Mouse (Mus musculus): ENCODE results near the gene Abcc3. TPM values are rescaled to one million over a fixed set of nuclear protein-coding genes. Genes with fewer than 3 reads are reported as not detected.

Gene Abcc3
- polyA plus RNA-seq, 1 experiment, result 7.4 TPM

- WGBS, result 83% methylated on average over 14 of the region's 14 CpGs
- no peak for TF ChIP-seq POLR2A (IDR thresholded peaks at IDR 0.05; ENCODE audit: borderline replicate concordance, control insufficient read depth, low read depth, low read length)
- no peak for TF ChIP-seq CTCF (IDR thresholded peaks at IDR 0.05; ENCODE audit: control insufficient read depth, insufficient read depth, low read length)
- H3K4me3 ChIP-seq (replicated peaks; ENCODE audit: control insufficient read depth, low read depth, low read length), result no peak overlapping the region
- H3K27ac ChIP-seq (ENCODE audit: control insufficient read depth, insufficient read depth, low read depth, low read length, poor library complexity), result no peak overlapping the region
- H3K4me1 ChIP-seq (ENCODE audit: control insufficient read depth, insufficient read depth, low read length), result no peaks in the 10 kb centered on the region
Measured at GRCm38 (mm10) chr11:94361166-94361870, 31.5 kb downstream of the Abcc3 start.

GRCm38 (mm10) chr11:94359168-94359567 lies 33.6 kb downstream of the Abcc3 start:
- no peak overlapping the region for H3K27ac ChIP-seq (ENCODE audit: control insufficient read depth, insufficient read depth, low read depth, low read length, poor library complexity)
- H3K4me3 ChIP-seq (replicated peaks; ENCODE audit: control insufficient read depth, low read depth, low read length), result no peak overlapping the region
- H3K4me1 ChIP-seq (ENCODE audit: control insufficient read depth, insufficient read depth, low read length), result no peaks in the 10 kb centered on the region
- 89% methylated on average over 12 of the region's 12 CpGs for WGBS
- TF ChIP-seq CTCF (IDR thresholded peaks at IDR 0.05; ENCODE audit: control insufficient read depth, insufficient read depth, low read length), result no peak
- TF ChIP-seq POLR2A (IDR thresholded peaks at IDR 0.05; ENCODE audit: borderline replicate concordance, control insufficient read depth, low read depth, low read length), result no peak

- Histone ChIP-seq H3K27ac (ENCODE audit: control insufficient read depth, insufficient read depth, low read depth, low read length, poor library complexity) (no peak overlapping the region), H3K4me3 (replicated peaks; ENCODE audit: control insufficient read depth, low read depth, low read length) (no peak overlapping the region), H3K4me1 (ENCODE audit: control insufficient read depth, insufficient read depth, low read length) (no peaks in the 10 kb centered on the region; the same call in 1 of the 2 replicates)
- WGBS, result 83% methylated on average over 9 of the region's 9 CpGs
- TF ChIP-seq CTCF (IDR thresholded peaks at IDR 0.05; ENCODE audit: control insufficient read depth, insufficient read depth, low read length) (no peak), POLR2A (IDR thresholded peaks at IDR 0.05; ENCODE audit: borderline replicate concordance, control insufficient read depth, low read depth, low read length) (no peak)
Measured at GRCm38 (mm10) chr11:94355521-94356217, 37.1 kb downstream of the Abcc3 start.

GRCm38 (mm10) chr11:94351094-94351493 lies 41.7 kb downstream of the Abcc3 start:
- H3K4me3 ChIP-seq (replicated peaks; ENCODE audit: control insufficient read depth, low read depth, low read length), result no peak overlapping the region
- peak overlapping the region; percentile 54 for H3K27ac ChIP-seq (ENCODE audit: control insufficient read depth, insufficient read depth, low read depth, low read length, poor library complexity)
- H3K4me1 ChIP-seq (ENCODE audit: control insufficient read depth, insufficient read depth, low read length), result no peaks in the 10 kb centered on the region; the same call in 1 of the 2 replicates
- TF ChIP-seq POLR2A (IDR thresholded peaks at IDR 0.05; ENCODE audit: borderline replicate concordance, control insufficient read depth, low read depth, low read length), result no peak
- no peak for TF ChIP-seq CTCF (IDR thresholded peaks at IDR 0.05; ENCODE audit: control insufficient read depth, insufficient read depth, low read length)
- 40% methylated on average over 3 of the region's 3 CpGs for WGBS

- 52% methylated on average over 1 of the region's 1 CpGs for WGBS
- Histone ChIP-seq H3K4me1 (ENCODE audit: control insufficient read depth, insufficient read depth, low read length) (no peaks in the 10 kb centered on the region; the same call in 1 of the 2 replicates), H3K4me3 (replicated peaks; ENCODE audit: control insufficient read depth, low read depth, low read length) (no peak overlapping the region), H3K27ac (ENCODE audit: control insufficient read depth, insufficient read depth, low read depth, low read length, poor library complexity) (no peak overlapping the region)
- no peak for TF ChIP-seq POLR2A (IDR thresholded peaks at IDR 0.05; ENCODE audit: borderline replicate concordance, control insufficient read depth, low read depth, low read length)
- TF ChIP-seq CTCF (IDR thresholded peaks at IDR 0.05; ENCODE audit: control insufficient read depth, insufficient read depth, low read length), result no peak
Measured at GRCm38 (mm10) chr11:94350337-94350736, 42.5 kb downstream of the Abcc3 start.

GRCm38 (mm10) chr11:94349839-94350238 lies 43.0 kb downstream of the Abcc3 start:
- WGBS, result 63% methylated on average over 2 of the region's 2 CpGs
- no peak overlapping the region for H3K27ac ChIP-seq (ENCODE audit: control insufficient read depth, insufficient read depth, low read depth, low read length, poor library complexity)

GRCm38 (mm10) chr11:94347063-94347575 lies 45.7 kb downstream of the Abcc3 start:
- 84% methylated on average over 7 of the region's 7 CpGs for WGBS
- Histone ChIP-seq H3K4me1 (ENCODE audit: control insufficient read depth, insufficient read depth, low read length) (no peaks in the 10 kb centered on the region; the same call in 1 of the 2 replicates), H3K27ac (ENCODE audit: control insufficient read depth, insufficient read depth, low read depth, low read length, poor library complexity) (no peak overlapping the region), H3K4me3 (replicated peaks; ENCODE audit: control insufficient read depth, low read depth, low read length) (no peak overlapping the region)
- TF ChIP-seq CTCF (IDR thresholded peaks at IDR 0.05; ENCODE audit: control insufficient read depth, insufficient read depth, low read length), result no peak
- TF ChIP-seq POLR2A (IDR thresholded peaks at IDR 0.05; ENCODE audit: borderline replicate concordance, control insufficient read depth, low read depth, low read length), result no peak

More at GRCm38 (mm10) chr11:94349839-94350238, 43.0 kb downstream of the Abcc3 start:
- H3K4me3 ChIP-seq (replicated peaks; ENCODE audit: control insufficient read depth, low read depth, low read length), result no peak overlapping the region
- TF ChIP-seq POLR2A (IDR thresholded peaks at IDR 0.05; ENCODE audit: borderline replicate concordance, control insufficient read depth, low read depth, low read length), result no peak
- H3K4me1 ChIP-seq (ENCODE audit: control insufficient read depth, insufficient read depth, low read length), result no peaks in the 10 kb centered on the region; the same call in 1 of the 2 replicates

GRCm38 (mm10) chr11:94346611-94347010 lies 46.2 kb downstream of the Abcc3 start:
- WGBS, result 56% methylated on average over 3 of the region's 3 CpGs
- no peaks in the 10 kb centered on the region; the same call in 1 of the 2 replicates for H3K4me1 ChIP-seq (ENCODE audit: control insufficient read depth, insufficient read depth, low read length)

More at GRCm38 (mm10) chr11:94346611-94347010, 46.2 kb downstream of the Abcc3 start:
- no peak for TF ChIP-seq POLR2A (IDR thresholded peaks at IDR 0.05; ENCODE audit: borderline replicate concordance, control insufficient read depth, low read depth, low read length)
- TF ChIP-seq CTCF (IDR thresholded peaks at IDR 0.05; ENCODE audit: control insufficient read depth, insufficient read depth, low read length), result no peak
- Histone ChIP-seq H3K4me3 (replicated peaks; ENCODE audit: control insufficient read depth, low read depth, low read length) (no peak overlapping the region), H3K27ac (ENCODE audit: control insufficient read depth, insufficient read depth, low read depth, low read length, poor library complexity) (no peak overlapping the region)

Measured in bone marrow, adult 2 months (tissue).